Mouse (Mus musculus) intestine, embryonic 14.5 days (tissue): ENCODE measurements around the gene Rps27rt. TPM values are rescaled to one million over a fixed set of nuclear protein-coding genes. Genes with fewer than 3 reads are reported as not detected.
"Not testable (repeated sequence)": the region's sequence is repeated elsewhere in the genome, so short reads cannot be mapped to it uniquely, and the experiment has no call there.

Source experiments
- ATAC-seq: fragments of 200-750 bp; cut with Nextera tagmentation; replicated peaks from 2 replicates; pipeline ENCODE4 v1.8.0; 2017; ENCODE audit warnings: low read depth, moderate number of reproducible peaks, moderate TSS enrichment, moderate library complexity; ENCODE audit not compliant: low FRiP score, low TSS enrichment
- DNase-seq: peaks from one replicate; pipeline ENCODE4 v3.0.0-alpha.2; 2018; ENCODE audit warnings: low spot score
- H3K27ac ChIP-seq: fragments of 300-500 bp; sonication (generic); 2 replicates; pipeline ENCODE4 v1.5.1; 2014; ENCODE audit warnings: low read depth, mild to moderate bottlenecking, control low read depth
- H3K27me3 ChIP-seq: fragments of 300-500 bp; sonication (generic); replicated peaks from 2 replicates; pipeline ENCODE4 v1.6.1; 2014; ENCODE audit warnings: low read length, control low read depth; ENCODE audit not compliant: control insufficient read depth, insufficient read depth
- H3K36me3 ChIP-seq: fragments of 300-500 bp; sonication (generic); 2 replicates; pipeline ENCODE4 v1.6.1; 2014; ENCODE audit warnings: low read length, control low read depth; ENCODE audit not compliant: control insufficient read depth, insufficient read depth
- H3K4me1 ChIP-seq: fragments of 300-500 bp; sonication (generic); replicated peaks from 2 replicates; pipeline ENCODE4 v1.6.1; 2014; ENCODE audit warnings: low read length, control low read depth, mixed read lengths; ENCODE audit not compliant: control insufficient read depth, insufficient read depth
- H3K4me2 ChIP-seq: fragments of 300-500 bp; sonication (generic); 2 replicates; pipeline ENCODE4 v1.6.1; 2014; ENCODE audit warnings: low read length
- H3K4me3 ChIP-seq: fragments of 300-500 bp; sonication (generic); 2 replicates; pipeline ENCODE4 v1.5.1; 2014; ENCODE audit warnings: low read depth, low read length, control low read depth, mixed read lengths
- H3K9ac ChIP-seq: fragments of 300-500 bp; sonication (generic); 2 replicates; pipeline ENCODE4 v1.6.1; 2014; ENCODE audit warnings: mild to moderate bottlenecking, low read length
- H3K9me3 ChIP-seq: fragments of 300-500 bp; sonication (generic); 2 replicates; pipeline ENCODE4 v1.6.1; 2016; ENCODE audit warnings: low read length, control low read depth; ENCODE audit not compliant: control insufficient read depth
- WGBS: fragments of 180-500 bp; shearing (Covaris S2); extraction: QIAGEN DNeasy Blood & Tissue Kit; methylation state at CpG from one replicate; pipeline ENCODE4 v1.1.7; 2014; 5-methylcytosine and 5-hydroxymethylcytosine counted together
- polyA plus RNA-seq: library from polyadenylated mRNA; unstranded; fragments of >200 nt; fragmentation: Nextera tagmentation; extraction: Ambion mirVana; gene quantifications from 2 replicates; pipeline ENCODE4 v1.2.1, GENCODE M21; 2014

The Rps27rt gene
- 552 and 593 TPM in 2 replicates for polyA plus RNA-seq

DNA sequence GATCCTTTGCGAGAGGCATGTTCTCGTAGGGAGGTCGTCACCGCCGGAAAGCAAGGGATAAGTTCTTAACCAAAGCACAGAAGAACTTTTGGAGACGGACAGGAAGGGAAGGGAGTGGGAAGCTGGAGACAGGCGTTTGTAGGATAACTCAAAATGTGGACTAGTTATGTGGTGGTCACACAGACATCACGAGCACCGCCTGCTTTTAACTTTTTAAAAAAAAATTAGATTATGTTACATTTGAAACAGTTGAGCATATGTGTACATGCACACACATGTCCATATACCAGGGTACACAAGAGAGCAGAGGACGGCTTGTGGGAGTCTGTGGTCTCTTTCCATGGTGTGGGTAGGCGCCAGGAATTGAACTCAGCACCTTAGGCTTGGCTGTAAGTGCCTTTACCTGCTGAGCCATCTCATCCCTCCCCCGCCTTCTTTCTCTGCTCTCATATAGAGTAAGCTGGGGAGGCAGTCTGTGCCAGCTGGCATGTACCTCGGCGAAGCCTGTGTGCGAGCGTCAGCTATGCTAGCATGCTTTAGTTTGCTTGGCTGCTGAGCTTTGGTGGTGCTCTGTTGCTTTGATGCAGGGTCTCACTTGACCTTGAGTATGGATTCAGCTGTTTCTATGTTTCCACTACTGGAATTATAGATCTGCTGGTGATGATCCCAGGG is at the start of gene Rps27rt:
Gene Rps27rt (minus strand): TSS at position 51 of the 672 bp plus-strand sequence.
- Histone ChIP-seq H3K4me3 (no peak within 1 kb of the TSS), H3K9ac (no peak within 1 kb of the TSS), H3K9me3 (no peaks in the 10 kb centered on the region), H3K36me3 (no peaks in the 10 kb centered on the region), H3K4me2 (no peak within 1 kb of the TSS), H3K27ac (no peak within 1 kb of the TSS), H3K27me3 (no peaks in the 10 kb centered on the region; the same call in 1 of the 2 replicates), H3K4me1 (peaks cover 1% of the 10 kb centered on the region; the same call in 1 of the 2 replicates)
- 94% methylated on average over 16 of the region's 16 CpGs for WGBS
- no peak for DNase-seq
- no peak for ATAC-seq

DNA sequence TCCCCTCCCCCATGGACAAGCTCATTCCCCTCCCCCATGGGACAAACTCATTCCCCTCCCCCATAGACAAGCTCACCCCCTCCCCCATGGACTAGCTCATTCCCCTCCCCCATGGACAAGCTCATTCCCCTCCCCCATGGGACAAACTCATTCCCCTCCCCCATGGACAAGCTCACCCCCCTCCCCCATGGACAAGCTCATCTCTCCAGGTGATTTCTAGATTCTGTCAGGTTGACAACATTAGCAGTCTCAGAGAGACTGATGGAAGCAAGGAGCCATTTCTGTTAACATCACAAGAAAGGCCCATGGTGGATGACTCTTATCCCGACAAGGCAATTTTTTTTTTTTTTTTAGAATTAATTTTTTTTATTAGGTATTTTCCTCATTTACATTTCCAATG is 48.5 kb upstream of the Rps27rt start:
- DNase-seq, H3K9me3 ChIP-seq, ATAC-seq, H3K4me1 ChIP-seq, H3K36me3 ChIP-seq, H3K27me3 ChIP-seq, H3K9ac ChIP-seq, H3K4me2 ChIP-seq, H3K27ac ChIP-seq, H3K4me3 ChIP-seq: not testable (repeated sequence)
- 96% methylated on average over 1 of the region's 1 CpGs for WGBS

DNA sequence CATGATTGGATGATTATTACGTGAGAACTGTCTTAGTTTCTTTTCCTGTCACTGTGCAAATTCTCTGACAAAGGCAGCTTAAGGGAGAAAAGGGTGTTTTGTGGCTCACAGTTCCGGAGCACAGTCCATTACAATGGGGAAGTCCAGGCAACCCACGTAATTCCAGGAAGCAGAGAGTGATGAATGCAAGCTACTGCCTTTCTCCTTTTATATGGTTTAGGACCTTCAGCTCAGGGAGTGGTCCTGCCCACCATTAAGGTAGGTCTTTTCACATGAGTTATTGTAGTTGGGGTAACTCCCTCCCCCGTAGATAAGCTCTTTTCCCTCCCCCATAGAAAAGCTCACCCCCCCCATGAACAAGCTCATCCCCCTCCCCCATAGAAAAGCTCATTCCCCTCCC is 48.0 kb upstream of the Rps27rt start:
- H3K27me3 ChIP-seq, result no peaks in the 10 kb centered on the region
- H3K9me3 ChIP-seq, result 0 out of 2 replicates have a peak, but pooled peaks cover 3% of the 10 kb centered on the region
- H3K36me3 ChIP-seq, result no peaks in the 10 kb centered on the region
- H3K4me2 ChIP-seq, result no peak overlapping the region
- no peaks in the 10 kb centered on the region for H3K4me1 ChIP-seq
- H3K27ac ChIP-seq, result no peak overlapping the region
- WGBS, result 89% methylated on average over 4 of the region's 4 CpGs
- H3K9ac ChIP-seq, result no peak overlapping the region
- DNase-seq, result no peak
- no peak overlapping the region for H3K4me3 ChIP-seq
- no peak for ATAC-seq

DNA sequence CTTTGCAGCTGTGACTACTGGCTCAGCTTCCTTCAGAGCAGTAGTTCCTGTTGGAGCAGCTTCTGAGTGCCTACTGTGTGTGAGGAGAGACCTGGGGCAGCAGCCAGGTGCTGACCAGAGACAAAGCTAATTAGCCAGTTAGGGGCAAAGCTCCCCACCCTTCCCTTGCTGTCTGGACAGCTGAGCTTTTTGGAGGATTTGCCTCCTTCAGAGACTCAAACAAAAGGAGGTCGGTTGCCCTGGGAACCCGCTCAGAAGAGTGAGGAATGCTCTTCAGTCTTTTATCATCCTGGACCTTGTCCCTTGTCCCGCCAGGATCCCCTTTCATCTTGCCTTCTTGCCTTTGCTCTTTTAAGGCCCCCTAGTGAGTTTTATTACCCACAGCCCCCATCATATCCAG is 46.8 kb upstream of the Rps27rt start:
- Histone ChIP-seq H3K9me3 (0 out of 2 replicates have a peak, but pooled peaks cover 3% of the 10 kb centered on the region), H3K27me3 (no peaks in the 10 kb centered on the region), H3K27ac (no peak overlapping the region), H3K4me2 (no peak overlapping the region), H3K4me1 (no peaks in the 10 kb centered on the region), H3K36me3 (no peaks in the 10 kb centered on the region), H3K4me3 (no peak overlapping the region), H3K9ac (no peak overlapping the region)
- whole genome bisulfite sequencing, result 21% methylated on average over 3 of the region's 3 CpGs
- ATAC-seq (no peak), DNase-seq (no peak)

DNA sequence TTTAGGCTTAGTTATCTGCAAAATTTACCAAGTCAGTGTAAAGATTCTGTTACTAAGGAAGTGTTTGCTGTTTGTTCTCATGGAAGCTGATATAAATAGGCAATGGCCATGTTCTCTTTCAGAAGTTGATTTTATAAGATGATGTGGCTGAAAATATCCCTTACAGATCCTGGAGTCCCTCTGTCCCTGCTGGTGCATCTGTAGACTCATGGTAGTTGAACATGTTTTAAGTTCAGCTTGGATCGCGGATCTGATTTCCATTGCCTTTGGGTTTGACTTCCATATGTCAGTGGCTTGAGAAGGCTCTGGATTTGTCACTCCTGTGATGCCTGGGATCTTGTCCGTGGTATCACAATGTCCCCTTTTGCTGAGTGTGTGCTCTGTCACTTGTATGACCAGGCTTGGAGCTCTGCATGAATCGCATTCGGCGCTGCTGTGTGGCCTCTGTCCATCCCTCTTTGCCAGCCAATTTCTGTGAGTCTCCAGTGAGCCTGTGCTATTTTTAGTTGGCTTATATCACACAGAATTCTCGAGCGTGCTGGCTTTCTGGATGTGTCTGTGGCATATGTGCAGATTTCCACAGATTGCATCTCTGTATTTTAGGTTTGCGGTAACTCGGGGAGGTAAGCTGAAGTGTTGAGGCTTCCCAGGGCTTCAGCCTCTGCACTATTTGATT is 41.3 kb upstream of the Rps27rt start:
- DNase-seq, result no peak
- H3K9ac ChIP-seq, result no peak overlapping the region
- H3K27ac ChIP-seq, result no peak overlapping the region
- no peak overlapping the region for H3K4me2 ChIP-seq
- H3K9me3 ChIP-seq, result 0 out of 2 replicates have a peak, but pooled peaks cover 3% of the 10 kb centered on the region
- no peaks in the 10 kb centered on the region for H3K27me3 ChIP-seq
- 86% methylated on average over 10 of the region's 10 CpGs for WGBS
- H3K4me1 ChIP-seq, result no peaks in the 10 kb centered on the region
- no peak overlapping the region for H3K4me3 ChIP-seq
- no peaks in the 10 kb centered on the region for H3K36me3 ChIP-seq
- ATAC-seq, result no peak

DNA sequence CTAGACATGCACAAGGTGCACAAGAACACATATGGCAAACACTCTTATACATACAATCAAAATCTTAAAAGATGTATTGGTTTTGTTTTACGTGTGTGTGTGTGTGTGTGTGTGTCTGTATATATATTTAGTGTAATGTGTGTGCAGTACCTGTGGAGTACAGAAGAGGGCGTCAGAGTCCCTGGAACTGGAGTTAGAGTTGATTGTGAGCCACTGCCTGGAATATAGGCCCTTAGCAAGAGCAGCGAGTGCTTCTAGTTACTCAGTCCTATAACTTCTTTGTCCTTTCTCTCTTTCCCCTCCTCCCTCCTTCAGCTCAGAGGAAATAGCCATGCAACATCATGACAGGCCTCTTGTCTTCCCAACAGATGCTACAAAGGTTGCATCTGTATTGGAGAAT is 40.6 kb upstream of the Rps27rt start:
- DNase-seq (no peak), ATAC-seq (no peak)
- no peaks in the 10 kb centered on the region for H3K36me3 ChIP-seq
- no peaks in the 10 kb centered on the region for H3K4me1 ChIP-seq
- H3K9ac ChIP-seq, result no peak overlapping the region
- WGBS, result 74% methylated on average over 3 of the region's 3 CpGs
- 0 out of 2 replicates have a peak, but pooled peaks cover 3% of the 10 kb centered on the region for H3K9me3 ChIP-seq
- no peak overlapping the region for H3K4me3 ChIP-seq
- no peak overlapping the region for H3K27ac ChIP-seq
- no peak overlapping the region for H3K4me2 ChIP-seq
- no peaks in the 10 kb centered on the region for H3K27me3 ChIP-seq

DNA sequence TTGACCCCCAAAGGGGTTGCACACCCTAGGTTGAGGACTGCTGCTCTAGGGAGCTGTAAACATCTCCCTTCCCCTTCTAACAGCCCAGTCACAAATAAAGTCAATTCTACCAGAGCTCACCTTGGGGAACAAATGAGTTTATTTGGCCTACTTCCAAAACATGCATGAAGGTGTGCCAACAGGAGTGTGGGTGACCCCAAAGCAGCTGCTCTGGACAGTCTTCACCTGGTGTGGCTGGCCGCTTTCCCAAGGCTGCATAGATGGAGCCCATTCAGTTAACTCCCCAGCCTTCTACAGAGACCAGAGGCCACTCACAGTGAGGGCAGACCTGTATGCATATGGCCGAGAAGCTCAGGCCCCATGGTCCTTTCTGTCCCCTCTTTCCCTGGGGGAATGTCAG is 38.9 kb upstream of the Rps27rt start:
- H3K9me3 ChIP-seq, result 0 out of 2 replicates have a peak, but pooled peaks cover 3% of the 10 kb centered on the region
- no peaks in the 10 kb centered on the region for H3K27me3 ChIP-seq
- no peak overlapping the region for H3K9ac ChIP-seq
- H3K4me3 ChIP-seq, result no peak overlapping the region
- H3K36me3 ChIP-seq, result no peaks in the 10 kb centered on the region
- H3K4me1 ChIP-seq, result no peaks in the 10 kb centered on the region
- H3K4me2 ChIP-seq, result no peak overlapping the region
- WGBS, result 91% methylated on average over 2 of the region's 2 CpGs
- no peak overlapping the region for H3K27ac ChIP-seq
- no peak for ATAC-seq
- DNase-seq, result no peak

DNA sequence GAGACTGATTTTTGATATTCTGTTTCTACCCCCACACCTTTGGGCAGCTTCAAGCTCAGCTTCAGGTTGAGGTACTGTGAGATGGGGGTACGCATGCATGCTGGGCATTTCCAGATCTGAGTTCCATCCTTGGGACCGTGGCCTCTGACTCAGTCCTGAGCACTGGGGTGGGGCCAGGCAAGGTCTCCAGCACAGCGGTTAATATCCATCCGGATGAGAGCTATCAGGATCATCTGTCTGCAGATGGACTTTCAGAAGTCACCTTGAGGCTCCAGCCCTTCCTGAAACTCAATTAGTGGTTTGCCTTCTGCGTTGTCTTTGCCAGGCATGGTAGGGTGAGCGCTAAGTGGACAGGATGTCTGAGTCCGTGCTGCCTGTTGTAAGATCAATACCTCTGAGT is 37.6 kb upstream of the Rps27rt start:
- DNase-seq (no peak), ATAC-seq (no peak)
- Histone ChIP-seq H3K9me3 (no peaks in the 10 kb centered on the region), H3K9ac (no peak overlapping the region), H3K27me3 (no peaks in the 10 kb centered on the region), H3K4me2 (no peak overlapping the region), H3K27ac (no peak overlapping the region), H3K4me3 (no peak overlapping the region), H3K36me3 (no peaks in the 10 kb centered on the region), H3K4me1 (no peaks in the 10 kb centered on the region)
- 88% methylated on average over 7 of the region's 7 CpGs for WGBS
